Mouse (Mus musculus): ENCODE measurements at regions not wholly inside any gene's neighbourhood (a gene's known extent, or its start where the extent isn't known, plus 50 kb on each side); places are given as distances from the start of the nearest gene placed in this dataset.

GRCm38 (mm10) chr3:39978916-39979679 lies 552.0 kb upstream of the Intu start:
- no peaks in the 10 kb centered on the region for H3K4me1 ChIP-seq (ENCODE audit: control insufficient read depth, insufficient read depth, low read length)
- no peak overlapping the region for H3K27ac ChIP-seq (ENCODE audit: insufficient read depth, low read depth, low read length)
- H3K4me3 ChIP-seq (ENCODE audit: insufficient read depth, low read length): no peak overlapping the region
- TF ChIP-seq POLR2A (IDR thresholded peaks at IDR 0.05; ENCODE audit: borderline replicate concordance, low read depth, low read length): no peak

DNA sequence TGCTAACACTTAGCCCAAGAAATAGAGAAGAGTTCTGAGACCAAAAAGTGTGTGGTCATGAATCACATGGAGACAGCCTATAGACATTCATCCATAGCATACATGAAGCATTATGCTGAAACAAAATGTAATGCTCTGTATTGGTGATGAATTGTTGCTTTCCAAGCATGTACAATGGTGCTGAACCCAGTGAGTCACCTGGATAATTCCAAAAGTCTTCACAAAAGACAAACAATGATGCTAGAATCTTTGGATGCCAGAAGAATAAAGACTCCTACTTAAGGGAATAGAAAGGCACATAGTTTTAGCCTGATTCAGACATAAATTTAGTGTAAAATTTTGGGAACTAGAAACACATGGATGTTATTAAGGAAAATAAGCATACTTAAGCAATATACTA lies 548.4 kb upstream of the Intu start:
- no peak overlapping the region for H3K4me3 ChIP-seq (ENCODE audit: insufficient read depth, low read length)
- TF ChIP-seq POLR2A (IDR thresholded peaks at IDR 0.05; ENCODE audit: borderline replicate concordance, low read depth, low read length) (no peak), CTCF (IDR thresholded peaks at IDR 0.05; ENCODE audit: low read depth, low read length) (no peak)
- no peak overlapping the region for H3K27ac ChIP-seq (ENCODE audit: insufficient read depth, low read depth, low read length)
- no peaks in the 10 kb centered on the region for H3K4me1 ChIP-seq (ENCODE audit: control insufficient read depth, insufficient read depth, low read length)

- Histone ChIP-seq H3K4me3 (ENCODE audit: insufficient read depth, low read length) (no peak overlapping the region), H3K4me1 (ENCODE audit: control insufficient read depth, insufficient read depth, low read length) (no peaks in the 10 kb centered on the region), H3K27ac (ENCODE audit: insufficient read depth, low read depth, low read length) (no peak overlapping the region)
- TF ChIP-seq CTCF (IDR thresholded peaks at IDR 0.05; ENCODE audit: low read depth, low read length): no peak
- no peak for TF ChIP-seq POLR2A (IDR thresholded peaks at IDR 0.05; ENCODE audit: borderline replicate concordance, low read depth, low read length)
Measured at GRCm38 (mm10) chr3:39987710-39988109, 543.4 kb upstream of the Intu start.

DNA sequence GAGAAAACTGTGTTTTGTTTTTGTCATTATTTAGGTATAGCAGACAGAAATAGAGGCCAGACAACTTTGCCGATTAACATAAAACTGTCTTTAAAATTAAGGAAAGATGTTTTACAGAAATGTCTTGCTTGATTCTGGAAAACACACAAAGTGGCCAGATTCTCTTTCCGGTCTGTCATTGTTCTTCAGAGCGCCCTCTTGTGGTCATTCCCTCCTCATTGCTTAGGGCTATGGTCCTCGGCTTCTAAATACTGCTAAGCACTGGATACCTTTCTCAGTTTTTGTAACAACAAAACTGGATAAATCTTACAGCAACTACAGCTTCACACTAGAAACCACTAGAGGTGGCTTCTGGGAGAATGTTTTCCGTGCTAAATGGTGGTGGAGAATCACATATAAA lies 532.5 kb upstream of the Intu start:
- TF ChIP-seq POLR2A (IDR thresholded peaks at IDR 0.05; ENCODE audit: borderline replicate concordance, low read depth, low read length) (no peak), CTCF (IDR thresholded peaks at IDR 0.05; ENCODE audit: low read depth, low read length) (no peak)
- H3K27ac ChIP-seq (ENCODE audit: insufficient read depth, low read depth, low read length): no peak overlapping the region

DNA sequence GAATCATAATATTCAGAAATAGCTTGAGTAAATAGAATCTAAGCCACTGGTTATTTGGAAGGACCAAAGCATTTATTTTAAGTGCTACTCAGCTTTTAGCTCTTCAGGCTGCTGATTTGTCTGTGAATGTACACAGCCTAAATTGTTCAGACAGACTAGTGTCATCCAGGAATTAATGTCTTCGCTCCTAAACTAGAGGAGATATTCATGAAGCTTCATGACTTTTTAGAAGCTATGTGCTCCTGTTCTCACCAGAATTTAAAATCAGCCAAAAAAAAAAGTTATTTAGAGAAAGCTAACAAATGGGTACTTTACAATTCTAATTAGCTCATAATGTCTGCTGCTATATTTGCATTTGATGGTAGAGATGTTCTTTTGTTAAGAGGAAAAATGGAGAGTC lies 531.2 kb upstream of the Intu start:
- TF ChIP-seq CTCF (IDR thresholded peaks at IDR 0.05; ENCODE audit: low read depth, low read length): no peak
- TF ChIP-seq POLR2A (IDR thresholded peaks at IDR 0.05; ENCODE audit: borderline replicate concordance, low read depth, low read length): no peak
- Histone ChIP-seq H3K27ac (ENCODE audit: insufficient read depth, low read depth, low read length) (no peak overlapping the region), H3K4me3 (ENCODE audit: insufficient read depth, low read length) (no peak overlapping the region), H3K4me1 (ENCODE audit: control insufficient read depth, insufficient read depth, low read length) (no peaks in the 10 kb centered on the region)

More for the DNA sequence above, 532.5 kb upstream of the Intu start:
- H3K4me3 ChIP-seq (ENCODE audit: insufficient read depth, low read length): no peak overlapping the region
- no peaks in the 10 kb centered on the region for H3K4me1 ChIP-seq (ENCODE audit: control insufficient read depth, insufficient read depth, low read length)

DNA sequence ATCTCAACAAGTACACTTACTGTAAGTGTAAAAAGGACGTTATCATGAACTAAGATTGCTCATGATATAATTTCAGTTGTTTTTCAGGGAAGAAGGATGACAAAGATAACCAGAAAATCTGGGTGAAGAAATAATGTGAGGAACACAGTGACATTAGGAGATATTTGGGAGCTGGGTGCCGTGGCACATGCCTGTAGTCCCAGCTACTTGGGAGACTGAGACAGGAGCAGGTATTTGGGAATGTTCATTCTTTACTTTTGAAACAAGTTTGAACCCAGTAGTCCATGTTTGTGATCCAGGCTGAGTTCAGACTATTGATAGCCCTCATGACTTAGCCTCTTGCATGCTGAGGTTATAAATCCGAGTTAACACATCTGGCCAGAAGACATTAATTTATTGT lies 528.2 kb upstream of the Intu start:
- H3K27ac ChIP-seq (ENCODE audit: insufficient read depth, low read depth, low read length): no peak overlapping the region
- no peak for TF ChIP-seq POLR2A (IDR thresholded peaks at IDR 0.05; ENCODE audit: borderline replicate concordance, low read depth, low read length)
- no peak overlapping the region for H3K4me3 ChIP-seq (ENCODE audit: insufficient read depth, low read length)
- H3K4me1 ChIP-seq (ENCODE audit: control insufficient read depth, insufficient read depth, low read length): no peaks in the 10 kb centered on the region

GRCm38 (mm10) chr3:40010051-40010450 lies 521.0 kb upstream of the Intu start:
- no peak for TF ChIP-seq POLR2A (IDR thresholded peaks at IDR 0.05; ENCODE audit: borderline replicate concordance, low read depth, low read length)
- Histone ChIP-seq H3K4me1 (ENCODE audit: control insufficient read depth, insufficient read depth, low read length) (no peaks in the 10 kb centered on the region), H3K4me3 (ENCODE audit: insufficient read depth, low read length) (no peak overlapping the region), H3K27ac (ENCODE audit: insufficient read depth, low read depth, low read length) (no peak overlapping the region)

DNA sequence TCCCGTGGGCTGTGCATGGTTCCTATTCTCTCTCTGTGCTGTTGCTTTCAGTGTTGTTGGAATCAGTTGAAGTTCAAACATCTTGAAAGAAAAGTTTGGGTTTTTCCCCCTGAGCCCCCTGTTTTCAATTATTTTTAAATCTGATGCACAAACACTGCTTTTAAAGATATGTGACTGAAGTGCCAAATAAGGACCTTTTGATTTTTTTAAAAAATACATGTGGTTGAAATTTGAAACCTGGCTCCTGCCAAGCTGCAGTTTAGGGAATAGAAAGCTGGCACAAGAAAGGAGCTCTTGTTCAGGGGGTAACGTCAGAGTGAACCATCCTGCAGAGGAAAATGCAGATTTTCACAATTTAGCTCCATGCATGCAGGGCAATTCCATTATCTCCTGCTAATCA lies 509.4 kb upstream of the Intu start:
- no peak overlapping the region for H3K4me3 ChIP-seq (ENCODE audit: insufficient read depth, low read length)
- no peak overlapping the region for H3K27ac ChIP-seq (ENCODE audit: insufficient read depth, low read depth, low read length)
- no peak for TF ChIP-seq CTCF (IDR thresholded peaks at IDR 0.05; ENCODE audit: low read depth, low read length)
- TF ChIP-seq POLR2A (IDR thresholded peaks at IDR 0.05; ENCODE audit: borderline replicate concordance, low read depth, low read length): no peak
- H3K4me1 ChIP-seq (ENCODE audit: control insufficient read depth, insufficient read depth, low read length): no peaks in the 10 kb centered on the region

DNA sequence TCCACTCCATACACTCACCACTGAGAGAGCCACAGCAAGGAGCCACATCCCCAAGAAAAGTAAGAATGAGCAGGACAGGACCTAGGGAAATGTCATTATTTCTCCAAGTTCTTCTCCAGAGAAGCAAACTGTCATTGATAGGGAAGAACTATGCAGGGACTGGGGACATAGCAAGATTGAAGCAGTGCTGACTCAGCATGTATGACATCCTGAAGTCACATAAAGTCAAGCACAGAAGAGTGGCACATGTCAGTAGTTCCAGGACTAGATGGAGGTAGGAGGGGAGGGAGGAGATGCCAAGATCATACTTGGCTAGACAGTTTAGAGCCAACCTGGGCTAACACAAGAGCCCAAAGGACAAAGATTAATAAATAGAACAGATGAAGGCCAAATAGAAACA lies 503.4 kb upstream of the Intu start:
- no peaks in the 10 kb centered on the region for H3K4me1 ChIP-seq (ENCODE audit: control insufficient read depth, insufficient read depth, low read length)
- no peak overlapping the region for H3K27ac ChIP-seq (ENCODE audit: insufficient read depth, low read depth, low read length)
- no peak for TF ChIP-seq CTCF (IDR thresholded peaks at IDR 0.05; ENCODE audit: low read depth, low read length)
- no peak for TF ChIP-seq POLR2A (IDR thresholded peaks at IDR 0.05; ENCODE audit: borderline replicate concordance, low read depth, low read length)
- H3K4me3 ChIP-seq (ENCODE audit: insufficient read depth, low read length): no peak overlapping the region

DNA sequence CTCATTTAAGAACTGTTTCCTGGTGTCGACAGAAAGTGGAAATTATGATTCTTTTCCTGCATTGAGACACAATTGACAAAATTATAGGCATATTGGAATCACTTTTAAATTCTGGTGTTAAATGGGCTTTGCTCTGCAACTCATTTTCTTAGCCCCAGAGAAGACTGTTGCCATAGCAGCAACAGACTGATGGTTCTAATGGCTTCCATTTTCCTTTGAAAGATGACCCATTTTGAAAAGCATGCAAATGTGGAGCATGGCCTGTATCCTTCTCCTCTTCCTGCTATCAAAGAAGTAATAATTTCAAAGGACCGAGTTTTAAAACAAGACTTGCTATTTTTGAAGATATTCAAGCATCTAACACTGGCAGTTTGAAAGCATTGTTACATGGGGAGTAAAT lies 494.9 kb upstream of the Intu start:
- no peak overlapping the region for H3K4me3 ChIP-seq (ENCODE audit: insufficient read depth, low read length)
- TF ChIP-seq CTCF (IDR thresholded peaks at IDR 0.05; ENCODE audit: low read depth, low read length) (no peak), POLR2A (IDR thresholded peaks at IDR 0.05; ENCODE audit: borderline replicate concordance, low read depth, low read length) (no peak)
- no peaks in the 10 kb centered on the region for H3K4me1 ChIP-seq (ENCODE audit: control insufficient read depth, insufficient read depth, low read length)
- no peak overlapping the region for H3K27ac ChIP-seq (ENCODE audit: insufficient read depth, low read depth, low read length)

DNA sequence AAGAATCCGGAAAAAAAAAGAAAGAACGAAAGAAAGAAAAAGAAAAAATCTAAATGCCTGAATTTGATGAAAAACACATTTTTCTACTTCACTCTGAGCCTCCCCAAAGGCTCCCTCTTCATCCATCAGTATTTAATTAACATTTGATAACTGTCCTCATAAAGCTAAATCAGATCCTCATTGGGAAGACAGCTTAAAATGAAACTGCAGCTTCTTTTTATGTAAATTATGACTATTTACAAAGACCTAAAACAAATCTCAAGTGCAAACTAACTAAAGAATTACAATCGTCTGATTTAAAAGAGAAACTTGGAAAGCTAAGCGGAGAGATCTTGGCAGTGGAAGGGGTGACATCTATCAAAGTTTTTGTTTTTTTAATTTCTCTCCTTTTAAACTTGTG lies 481.4 kb upstream of the Intu start:
- Histone ChIP-seq H3K4me3 (ENCODE audit: insufficient read depth, low read length) (no peak overlapping the region), H3K27ac (ENCODE audit: insufficient read depth, low read depth, low read length) (no peak overlapping the region), H3K4me1 (ENCODE audit: control insufficient read depth, insufficient read depth, low read length) (no peaks in the 10 kb centered on the region)
- TF ChIP-seq CTCF (IDR thresholded peaks at IDR 0.05; ENCODE audit: low read depth, low read length) (no peak), POLR2A (IDR thresholded peaks at IDR 0.05; ENCODE audit: borderline replicate concordance, low read depth, low read length) (no peak)
